Mouse (Mus musculus) heart, embryonic 11.5 days (tissue): ENCODE data around the gene Rplp1. TPM values are rescaled to one million over a fixed set of nuclear protein-coding genes. Genes with fewer than 3 reads are reported as not detected.
A peak's percentile ranks its signal among the peaks of the same experiment; 100 is the strongest.

Experiments
- ATAC-seq: fragments of 200-750 bp; cut with Nextera tagmentation; replicated peaks from 2 replicates; pipeline ENCODE4 v1.8.0; 2017; ENCODE audit warnings: moderate library complexity; ENCODE audit not compliant: insufficient number of reproducible peaks, low FRiP score, low TSS enrichment
- H3K27ac ChIP-seq: fragments of 300-500 bp; sonication (generic); 2 replicates; pipeline ENCODE4 v1.5.1; 2014; ENCODE audit warnings: mild to moderate bottlenecking, low read depth, low read length
- H3K27me3 ChIP-seq: fragments of 300-500 bp; sonication (generic); 2 replicates; pipeline ENCODE4 v1.6.1; 2014; ENCODE audit warnings: mild to moderate bottlenecking, low read length, mixed read lengths; ENCODE audit not compliant: control insufficient read depth, insufficient read depth
- H3K36me3 ChIP-seq: fragments of 300-500 bp; sonication (generic); 2 replicates; pipeline ENCODE4 v1.6.1; 2014; ENCODE audit warnings: mild to moderate bottlenecking, low read length, moderate library complexity, mixed read lengths; ENCODE audit not compliant: control insufficient read depth, insufficient read depth
- H3K4me1 ChIP-seq: fragments of 300-500 bp; sonication (generic); 2 replicates; pipeline ENCODE4 v1.6.1; 2014; ENCODE audit warnings: low read length; ENCODE audit not compliant: control insufficient read depth, insufficient read depth
- H3K4me2 ChIP-seq: fragments of 300-500 bp; sonication (generic); 2 replicates; pipeline ENCODE4 v1.6.1; 2014; ENCODE audit warnings: mild to moderate bottlenecking, moderate library complexity
- H3K4me3 ChIP-seq: fragments of 300-500 bp; sonication (generic); 2 replicates; pipeline ENCODE4 v1.5.1; 2014; ENCODE audit warnings: low read depth, low read length
- H3K9ac ChIP-seq: fragments of 300-500 bp; sonication (generic); 2 replicates; pipeline ENCODE4 v1.6.1; 2014; ENCODE audit warnings: mild to moderate bottlenecking, low read depth, low read length, moderate library complexity
- H3K9me3 ChIP-seq: fragments of 300-500 bp; sonication (generic); replicated peaks from 2 replicates; pipeline ENCODE4 v1.6.1; 2016; ENCODE audit warnings: low read length; ENCODE audit not compliant: control insufficient read depth
- WGBS: fragments of 180-500 bp; shearing (Covaris S2); extraction: QIAGEN DNeasy Blood & Tissue Kit; methylation state at CpG from one replicate; pipeline ENCODE4 v1.1.7; 2014; ENCODE audit not compliant: insufficient replicate concordance; 5-methylcytosine and 5-hydroxymethylcytosine counted together
- polyA plus RNA-seq: library from polyadenylated mRNA; unstranded; fragments of >200 nt; fragmentation: Nextera tagmentation; extraction: Ambion mirVana; gene quantifications from 2 replicates; pipeline ENCODE4 v1.2.1, GENCODE M21; 2014

The Rplp1 gene
- polyA plus RNA-seq, 1 experiment from 2014 or later = 1,096 TPM

GRCm38 (mm10) chr9:61908341-61908740 is 6.0 kb downstream of the Rplp1 start:
- Histone ChIP-seq H3K9ac (no peak overlapping the region), H3K27me3 (no peaks in the 10 kb centered on the region; the same call in 1 of the 2 replicates), H3K27ac (no peak overlapping the region), H3K36me3 (peaks cover 8% of the 10 kb centered on the region), H3K4me2 (no peak overlapping the region), H3K9me3 (no peaks in the 10 kb centered on the region), H3K4me3 (no peak overlapping the region), H3K4me1 (0 out of 2 replicates have a peak, but pooled peaks cover 4% of the 10 kb centered on the region)
- ATAC-seq = no peak
- 81% methylated on average over 3 of the region's 3 CpGs for WGBS

- no peak overlapping the region for H3K4me3 ChIP-seq
- 0 out of 2 replicates have a peak, but pooled peaks cover 2% of the 10 kb centered on the region for H3K4me1 ChIP-seq
- WGBS = 62% methylated on average over 4 of the region's 4 CpGs
Observed at GRCm38 (mm10) chr9:61907621-61908295, 6.6 kb downstream of the Rplp1 start.

GRCm38 (mm10) chr9:61906912-61907311 is 7.4 kb downstream of the Rplp1 start:
- Histone ChIP-seq H3K36me3 (no peaks in the 10 kb centered on the region; the same call in 1 of the 2 replicates), H3K27me3 (peaks cover 9% of the 10 kb centered on the region), H3K27ac (no peak overlapping the region), H3K4me1 (0 out of 2 replicates have a peak, but pooled peaks cover 2% of the 10 kb centered on the region), H3K9ac (no peak overlapping the region), H3K4me3 (no peak overlapping the region), H3K9me3 (no peaks in the 10 kb centered on the region), H3K4me2 (no peak overlapping the region)
- 60% methylated on average over 10 of the region's 10 CpGs for WGBS
- no peak for ATAC-seq

More at GRCm38 (mm10) chr9:61907621-61908295, 6.6 kb downstream of the Rplp1 start:
- Histone ChIP-seq H3K4me2 (no peak overlapping the region), H3K27me3 (peaks cover 3% of the 10 kb centered on the region), H3K36me3 (peaks cover 7% of the 10 kb centered on the region), H3K27ac (no peak overlapping the region), H3K9ac (no peak overlapping the region), H3K9me3 (no peaks in the 10 kb centered on the region)
- no peak for ATAC-seq

- Histone ChIP-seq H3K4me1 (0 out of 2 replicates have a peak, but pooled peaks cover 2% of the 10 kb centered on the region), H3K36me3 (no peaks in the 10 kb centered on the region), H3K9me3 (no peaks in the 10 kb centered on the region), H3K4me3 (no peak overlapping the region), H3K9ac (no peak overlapping the region), H3K27ac (no peak overlapping the region), H3K27me3 (peaks cover 11% of the 10 kb centered on the region), H3K4me2 (no peak overlapping the region)
- ATAC-seq = no peak
- 78% methylated on average over 5 of the region's 5 CpGs for WGBS
Observed at GRCm38 (mm10) chr9:61905576-61905975, 8.8 kb downstream of the Rplp1 start.

GRCm38 (mm10) chr9:61904201-61904600 is 10.1 kb downstream of the Rplp1 start:
- 24% methylated on average over 7 of the region's 7 CpGs for WGBS

GRCm38 (mm10) chr9:61902445-61902844 is 11.9 kb downstream of the Rplp1 start:
- H3K4me2 ChIP-seq = no peak overlapping the region
- no peak for ATAC-seq
- H3K4me3 ChIP-seq = no peak overlapping the region
- H3K4me1 ChIP-seq = peaks cover 2% of the 10 kb centered on the region; the same call in 1 of the 2 replicates
- 62% methylated on average over 9 of the region's 9 CpGs for WGBS
- no peak overlapping the region for H3K27ac ChIP-seq
- peaks cover 25% of the 10 kb centered on the region for H3K27me3 ChIP-seq
- H3K9ac ChIP-seq = no peak overlapping the region
- H3K36me3 ChIP-seq = no peaks in the 10 kb centered on the region
- H3K9me3 ChIP-seq = no peaks in the 10 kb centered on the region

More at GRCm38 (mm10) chr9:61904201-61904600, 10.1 kb downstream of the Rplp1 start:
- no peak overlapping the region for H3K27ac ChIP-seq
- H3K4me2 ChIP-seq = no peak overlapping the region
- 0 out of 2 replicates have a peak, but pooled peaks cover 2% of the 10 kb centered on the region for H3K4me1 ChIP-seq
- no peak overlapping the region for H3K4me3 ChIP-seq
- peak overlapping the region; percentile 28; the same call in 1 of the 2 replicates for H3K9ac ChIP-seq
- no peak for ATAC-seq
- no peaks in the 10 kb centered on the region for H3K36me3 ChIP-seq
- no peaks in the 10 kb centered on the region for H3K9me3 ChIP-seq
- H3K27me3 ChIP-seq = peaks cover 18% of the 10 kb centered on the region

GRCm38 (mm10) chr9:61901574-61901973 is 12.8 kb downstream of the Rplp1 start:
- no peak overlapping the region for H3K4me3 ChIP-seq
- no peaks in the 10 kb centered on the region for H3K9me3 ChIP-seq
- no peak overlapping the region for H3K27ac ChIP-seq
- H3K36me3 ChIP-seq = no peaks in the 10 kb centered on the region
- H3K27me3 ChIP-seq = peaks cover 25% of the 10 kb centered on the region
- WGBS = 75% methylated on average over 4 of the region's 4 CpGs
- no peak for ATAC-seq
- H3K9ac ChIP-seq = no peak overlapping the region
- no peak overlapping the region for H3K4me2 ChIP-seq
- H3K4me1 ChIP-seq = peaks cover 2% of the 10 kb centered on the region; the same call in 1 of the 2 replicates

- no peak overlapping the region for H3K27ac ChIP-seq
- peaks cover 25% of the 10 kb centered on the region for H3K27me3 ChIP-seq
- ATAC-seq = no peak
- peak overlapping the region; percentile 9 for H3K4me2 ChIP-seq
- peaks cover 2% of the 10 kb centered on the region; the same call in 1 of the 2 replicates for H3K4me1 ChIP-seq
- 6% methylated on average over 16 of the region's 16 CpGs for WGBS
- no peaks in the 10 kb centered on the region for H3K9me3 ChIP-seq
- no peak overlapping the region for H3K9ac ChIP-seq
- H3K4me3 ChIP-seq = no peak overlapping the region
- no peaks in the 10 kb centered on the region for H3K36me3 ChIP-seq
Observed at GRCm38 (mm10) chr9:61899804-61900203, 14.5 kb downstream of the Rplp1 start.
